In genomic region chr15:52108761-52109160, GRCm38 (mm10) we compare ENCODE assay signal across 30 mouse cellular contexts.
"Had no signal": no experiment of that assay in that cellular context is flagged by ENCODE, and none has a peak within 500 bp of the region (broad histone marks: within the 10 kb centered on the region; RNA-seq: fewer than 3 reads in every experiment).

No protein-coding gene starts in this region.

- H3K4me3 ChIP-seq: heart, embryonic 10.5 days; heart, embryonic 12.5 days; heart, embryonic 13.5 days; heart, embryonic 15.5 days; hindbrain, embryonic 10.5 days; hindbrain, embryonic 12.5 days; hindbrain, embryonic 13.5 days; hindbrain, embryonic 15.5 days; intestine, embryonic 15.5 days; layer of hippocampus, adult 2 months; left cerebral cortex, adult 2 months had no signal

- H3K4me2 ChIP-seq: heart, embryonic 11.5 days; heart, embryonic 12.5 days; heart, embryonic 13.5 days; heart, embryonic 15.5 days; hindbrain, embryonic 12.5 days; hindbrain, embryonic 13.5 days; hindbrain, embryonic 14.5 days; hindbrain, embryonic 15.5 days; intestine, embryonic 15.5 days had no signal

- ATAC-seq: hindbrain, embryonic 16.5 days; hindbrain, postnatal 0 days; inflammation-experienced regulatory T-cells, adult 6 months; intestine, embryonic 15.5 days; intestine, embryonic 16.5 days; intestine, postnatal 0 days had no signal

- H3K9ac ChIP-seq: heart, embryonic 12.5 days; heart, embryonic 13.5 days; heart, embryonic 15.5 days; hindbrain, embryonic 12.5 days; hindbrain, embryonic 13.5 days; hindbrain, embryonic 14.5 days; hindbrain, embryonic 15.5 days; intestine, embryonic 15.5 days had no signal

- H3K4me1 ChIP-seq: heart, embryonic 10.5 days; heart, embryonic 12.5 days; heart, embryonic 13.5 days; heart, embryonic 15.5 days; hindbrain, embryonic 10.5 days; hindbrain, embryonic 12.5 days; hindbrain, embryonic 13.5 days; hindbrain, embryonic 15.5 days; intestine, embryonic 15.5 days had no signal

- H3K27ac ChIP-seq: heart, embryonic 10.5 days; heart, embryonic 13.5 days; heart, embryonic 15.5 days; hindbrain, embryonic 10.5 days; hindbrain, embryonic 12.5 days; hindbrain, embryonic 13.5 days; hindbrain, embryonic 14.5 days; hindbrain, embryonic 15.5 days; hindbrain, postnatal 0 days; intestine, embryonic 15.5 days; kidney, postnatal 0 days; layer of hippocampus, adult 2 months; left cerebral cortex, adult 2 months had no signal

- H3K36me3 ChIP-seq: heart, embryonic 10.5 days; heart, embryonic 12.5 days; heart, embryonic 13.5 days; heart, embryonic 15.5 days; hindbrain, embryonic 10.5 days; hindbrain, embryonic 12.5 days; hindbrain, embryonic 13.5 days; hindbrain, embryonic 15.5 days; intestine, embryonic 15.5 days had no signal

- H3K9me3 ChIP-seq: heart, embryonic 10.5 days; heart, embryonic 12.5 days; heart, embryonic 13.5 days; heart, embryonic 15.5 days; hindbrain, embryonic 10.5 days; hindbrain, embryonic 12.5 days; hindbrain, embryonic 13.5 days; hindbrain, embryonic 15.5 days; intestine, embryonic 15.5 days had no signal

- H3K27me3 ChIP-seq: heart, embryonic 12.5 days; heart, embryonic 13.5 days; heart, embryonic 15.5 days; hindbrain, embryonic 12.5 days; hindbrain, embryonic 13.5 days; hindbrain, embryonic 15.5 days; intestine, embryonic 15.5 days had no signal

- DNase-seq: heart, postnatal 10 days; heart, postnatal 14 days; heart, postnatal 36 days; heart, postnatal 4 days; kidney, adult 11 months; kidney, adult 18-20 months; kidney, postnatal 10 days; kidney, postnatal 14 days; kidney, postnatal 4 days; layer of hippocampus, adult 9-11 months; layer of hippocampus, postnatal 36 days had no signal
